Mouse (Mus musculus) ovary, postnatal 14 days (tissue): ENCODE measurements around the gene Arhgef18.
A peak's percentile ranks its signal among the peaks of the same experiment; 100 is the strongest.

Source experiments
- DNase-seq: peaks from one replicate; pipeline ENCODE4 v3.0.0; 2022; ENCODE audit warnings: low spot score

Arhgef18 gene

DNA sequence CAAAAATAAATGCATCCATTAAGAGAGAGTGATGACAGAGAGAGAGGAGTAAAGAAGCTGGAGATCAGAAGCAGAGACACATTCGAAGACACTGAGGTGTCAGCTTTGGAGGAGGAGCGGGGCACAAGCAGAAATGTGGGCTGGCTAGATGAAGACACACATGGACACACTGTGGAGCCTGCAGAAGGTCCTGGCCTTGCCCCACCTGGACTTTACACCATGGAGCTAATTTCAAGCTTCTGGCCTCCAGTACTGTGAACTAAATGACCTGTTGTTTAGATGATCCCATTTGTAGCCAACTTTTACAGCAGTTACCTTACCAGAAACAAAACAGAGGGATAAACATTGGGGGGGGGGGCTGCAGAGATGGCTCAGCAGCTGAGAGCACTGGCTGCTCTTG lies 70.4 kb downstream of the Arhgef18 start:
- no peak for DNase-seq

DNA sequence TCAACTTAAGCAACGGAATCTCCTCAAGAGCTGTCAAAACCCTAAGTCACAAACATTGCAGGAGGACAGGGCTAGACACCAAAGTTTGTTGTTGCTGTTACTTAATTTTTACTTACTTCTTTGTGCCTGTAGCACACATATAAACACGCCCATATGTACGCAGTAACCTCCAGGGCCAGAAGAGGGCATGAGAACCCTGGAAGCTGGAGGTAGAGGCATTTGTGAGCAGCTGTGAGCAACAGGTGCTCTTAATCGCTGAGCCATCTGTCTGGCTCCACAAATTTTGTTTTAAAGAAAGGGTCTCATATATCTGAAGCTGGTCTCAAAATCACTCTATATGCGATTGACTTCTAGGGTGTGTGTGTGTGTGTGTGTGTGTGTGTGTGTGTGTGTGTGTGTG lies 71.5 kb downstream of the Arhgef18 start:
- DNase-seq = no peak

DNA sequence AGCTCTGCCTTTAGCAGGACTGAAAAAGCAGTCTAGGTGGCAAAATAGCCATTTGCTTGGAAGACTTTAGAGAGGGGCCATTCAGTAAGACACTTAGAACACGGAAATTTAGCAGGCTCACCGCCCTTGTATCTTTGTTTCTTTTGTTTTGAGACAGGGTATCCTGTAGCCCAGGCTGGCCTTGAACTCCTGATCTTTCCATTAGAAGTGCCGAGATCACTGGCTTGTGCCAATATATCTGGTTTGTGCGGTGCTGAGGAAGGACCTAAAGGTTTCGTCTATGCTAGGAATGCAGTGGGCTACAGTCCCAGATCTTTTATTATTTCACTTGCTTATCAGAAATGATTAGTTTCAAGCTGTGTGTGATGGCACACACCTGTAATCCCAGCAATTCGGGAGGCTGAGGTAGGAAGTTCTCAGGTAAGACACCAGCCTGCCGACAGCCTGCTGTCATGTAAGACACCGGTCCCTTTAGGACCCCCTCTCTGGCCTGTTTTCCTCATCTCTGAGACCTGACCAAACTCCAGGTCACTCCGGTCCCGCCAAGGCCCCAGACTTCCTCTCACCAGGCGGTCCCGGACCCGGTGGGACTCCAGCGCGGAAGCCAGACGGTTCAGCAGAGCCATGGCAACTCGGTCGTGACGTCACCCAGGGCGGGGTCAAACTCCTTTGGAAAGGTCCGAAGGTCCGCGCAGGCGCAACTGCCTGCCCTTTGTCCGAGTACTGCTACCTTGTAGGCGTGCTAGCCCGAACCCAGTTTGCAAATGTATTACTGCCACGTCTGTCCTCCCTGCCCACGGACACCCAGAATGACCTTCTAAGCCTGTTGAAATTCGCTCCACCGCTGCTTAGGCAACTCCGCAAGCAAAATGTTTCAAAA lies 74.4 kb downstream of the Arhgef18 start, which contains the start of gene Pex11g:
Gene Pex11g, minus strand, starts transcription at position 675 of the 880 bp plus-strand sequence.
- peak; percentile 98 for DNase-seq

DNA sequence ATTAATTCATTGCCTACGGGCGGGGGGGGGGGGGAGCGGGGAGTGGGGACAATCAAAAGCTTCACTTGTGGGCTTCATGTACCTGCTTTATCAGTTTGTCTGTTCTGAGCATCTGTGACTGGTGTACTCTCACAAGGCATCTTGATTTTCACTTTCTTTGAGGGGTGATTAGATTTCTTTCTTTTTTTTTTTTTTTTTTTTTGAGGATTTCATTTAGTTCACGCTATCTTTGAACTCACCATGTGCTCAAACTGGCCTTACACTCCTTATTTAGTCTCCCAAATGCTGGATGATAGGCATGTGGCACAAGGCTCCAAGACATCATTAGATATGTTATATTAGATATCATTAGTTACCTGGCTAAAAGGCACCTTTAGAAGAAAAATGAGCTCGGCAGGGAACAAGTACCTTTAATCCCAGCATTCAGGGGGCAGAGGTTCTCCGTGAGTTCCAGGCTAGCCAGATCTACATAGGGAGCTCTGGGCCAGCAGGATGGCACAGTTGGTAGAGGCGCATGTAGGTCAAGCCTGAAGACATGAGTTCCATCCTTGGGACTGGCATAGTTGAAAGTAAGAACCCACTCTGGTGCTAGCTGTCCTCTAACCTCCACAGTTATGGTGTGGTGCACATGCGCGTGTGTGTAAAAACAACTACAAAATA lies 75.2 kb downstream of the Arhgef18 start:
- no peak for DNase-seq

DNA sequence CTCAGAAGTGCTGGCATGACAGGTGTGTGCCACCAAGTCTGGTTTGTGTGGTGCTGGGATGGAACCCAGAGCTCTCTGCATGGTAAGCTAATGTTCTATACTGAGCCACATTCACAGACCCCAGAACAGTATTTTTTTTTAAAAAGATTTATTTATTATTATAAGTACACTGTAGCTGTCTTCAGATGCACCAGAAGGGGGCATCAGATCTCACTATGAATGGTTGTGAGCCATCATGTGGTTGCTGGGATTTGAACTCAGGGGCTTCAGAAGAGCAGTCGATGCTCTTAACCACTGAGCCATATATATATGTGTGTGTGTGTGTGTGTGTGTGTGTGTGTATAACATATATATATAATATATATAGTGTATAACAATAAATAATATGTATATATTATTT lies 76.0 kb downstream of the Arhgef18 start:
- no peak for DNase-seq

DNA sequence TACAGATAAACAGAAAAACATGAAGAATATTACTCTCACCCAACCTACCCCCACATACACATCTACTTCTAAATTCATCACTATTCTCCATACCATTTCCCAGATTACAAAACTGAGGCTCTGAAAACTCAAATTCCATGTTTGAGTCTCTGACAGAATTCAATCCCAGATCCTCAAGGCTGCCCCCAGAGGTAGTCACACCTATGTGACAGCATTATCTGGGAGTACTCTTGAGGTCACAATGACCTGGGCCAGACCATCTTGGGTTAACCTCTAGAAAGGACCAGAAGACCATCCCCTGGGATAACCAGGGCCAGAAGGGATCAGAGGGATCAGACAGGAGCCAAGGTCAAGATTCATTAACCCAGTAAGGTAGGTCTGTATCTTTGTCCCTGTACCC lies 77.8 kb downstream of the Arhgef18 start, which contains the start of gene Tex45:
Gene Tex45, plus strand, starts transcription at position 301 of the 400 bp plus-strand sequence.
- no peak for DNase-seq

DNA sequence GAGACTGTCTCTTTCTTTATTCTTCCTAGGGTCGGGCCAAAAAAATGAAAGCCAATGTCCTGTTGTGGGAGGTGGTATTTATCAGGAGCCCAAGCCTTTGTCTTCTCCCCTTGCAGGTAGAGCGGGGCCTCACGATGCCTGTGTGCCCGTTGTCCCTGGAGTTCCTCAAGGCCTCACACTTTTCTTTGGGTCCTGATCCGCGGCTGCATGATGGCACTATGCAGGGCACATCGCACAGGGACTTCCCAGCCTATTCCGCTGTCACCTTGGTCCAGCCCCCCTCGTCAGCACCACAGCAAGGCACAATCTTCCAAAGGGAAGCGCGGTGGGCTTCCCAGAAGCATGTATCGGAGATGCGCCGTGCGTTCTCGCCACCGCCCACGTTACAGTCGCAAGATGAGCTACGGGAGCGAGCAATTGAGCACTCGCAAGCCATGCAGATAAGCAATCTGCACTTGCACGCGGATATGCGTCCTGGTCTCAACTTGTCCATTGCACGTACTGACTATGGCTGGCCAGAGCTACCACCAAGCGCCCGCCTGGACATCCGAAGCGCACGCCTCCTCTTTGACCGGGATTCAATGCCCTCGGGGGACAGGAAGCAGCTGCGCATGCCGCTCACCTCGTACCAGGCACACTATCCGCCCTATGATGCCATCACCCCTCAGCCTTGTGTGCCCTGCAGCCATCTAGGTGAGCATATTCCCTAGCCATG lies 83.1 kb downstream of the Arhgef18 start:
- no peak for DNase-seq

DNA sequence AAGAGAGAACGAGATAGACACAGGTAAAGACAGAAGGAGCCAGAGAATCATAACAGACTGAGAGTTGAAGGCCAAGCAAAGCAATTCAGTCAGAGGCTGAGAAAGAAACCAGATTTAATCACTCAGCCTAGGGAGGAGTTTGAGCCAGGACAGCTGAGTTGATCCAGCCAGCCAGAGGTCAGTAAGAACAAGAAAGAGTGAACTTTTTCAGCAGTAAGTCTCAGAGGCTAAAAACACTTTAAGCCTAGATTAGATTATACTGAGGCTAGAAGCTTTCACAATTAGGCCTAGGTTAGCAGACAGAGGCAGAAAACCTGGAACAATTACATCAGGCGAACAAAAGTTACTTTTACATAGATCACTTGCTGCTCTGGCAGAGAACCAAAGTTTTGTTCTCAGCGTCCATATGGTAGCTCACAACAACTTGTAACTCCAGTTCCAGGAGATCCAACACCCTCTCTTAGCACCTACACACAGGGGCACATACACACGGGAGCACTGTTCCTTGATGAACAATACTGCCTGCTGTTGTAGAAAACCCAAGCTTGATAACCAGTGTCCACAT lies 87.5 kb downstream of the Arhgef18 start:
- DNase-seq = no peak

DNA sequence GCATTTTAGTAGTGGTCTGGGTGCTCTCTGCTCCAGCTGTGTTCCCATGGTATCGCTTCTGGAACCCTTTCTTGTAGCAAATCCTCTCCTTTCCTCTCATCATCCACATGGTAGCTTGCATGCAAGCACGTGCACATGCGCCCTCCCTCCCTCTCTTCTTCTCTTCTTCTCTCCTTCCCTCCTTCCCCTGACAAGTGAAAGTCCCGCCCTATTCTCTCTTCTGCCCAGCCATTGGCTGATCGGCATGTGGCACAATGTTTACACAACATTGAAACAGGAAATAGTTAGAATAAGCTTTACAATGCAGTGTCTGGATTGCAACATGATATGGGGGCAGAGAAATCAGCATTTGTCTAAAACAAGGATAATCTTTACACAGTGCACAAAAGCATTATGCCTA lies 88.8 kb downstream of the Arhgef18 start:
- no peak for DNase-seq

DNA sequence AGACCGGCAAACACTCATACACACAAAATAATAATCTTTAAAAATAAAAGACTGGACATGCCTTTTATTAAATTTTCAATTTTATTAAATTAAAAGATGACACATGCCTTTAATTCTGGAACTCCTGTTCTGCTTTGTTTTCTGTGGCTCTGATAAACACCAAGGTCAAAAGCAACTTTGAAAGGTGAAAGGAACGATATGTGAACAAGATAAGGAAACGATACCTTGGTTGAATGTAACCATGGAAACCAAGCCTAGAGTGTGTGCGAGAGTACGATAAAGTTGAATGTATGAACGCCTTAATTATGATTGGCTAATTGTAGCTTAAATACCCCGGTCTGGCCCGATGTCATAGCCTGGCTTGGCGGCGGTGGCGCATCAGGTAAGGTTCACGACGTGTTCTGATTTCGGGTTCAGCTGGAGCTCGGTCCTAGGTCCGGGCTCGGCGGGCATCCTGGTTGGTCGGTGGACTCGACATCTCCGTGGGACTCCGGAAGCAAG lies 89.5 kb downstream of the Arhgef18 start:
- DNase-seq = no peak

DNA sequence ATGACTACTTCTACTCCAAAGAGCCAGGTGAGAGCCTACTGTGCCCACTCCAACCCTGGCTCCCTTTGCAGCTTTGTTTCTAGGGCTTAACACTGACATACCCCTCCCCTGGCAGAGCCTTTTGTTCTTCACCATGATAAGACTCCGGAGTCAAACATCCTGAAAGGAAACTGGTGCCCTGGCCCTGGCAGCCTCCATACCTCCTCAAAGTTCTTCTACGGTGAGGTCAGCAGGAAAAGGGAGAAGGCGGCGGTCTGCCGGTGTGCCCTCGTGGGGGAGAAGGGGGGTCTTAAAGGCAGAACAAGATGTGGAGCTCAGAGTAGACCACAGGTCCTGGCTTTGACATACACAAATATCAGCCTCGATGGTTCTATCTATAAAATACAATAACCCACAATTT lies 90.7 kb downstream of the Arhgef18 start:
- no peak for DNase-seq

DNA sequence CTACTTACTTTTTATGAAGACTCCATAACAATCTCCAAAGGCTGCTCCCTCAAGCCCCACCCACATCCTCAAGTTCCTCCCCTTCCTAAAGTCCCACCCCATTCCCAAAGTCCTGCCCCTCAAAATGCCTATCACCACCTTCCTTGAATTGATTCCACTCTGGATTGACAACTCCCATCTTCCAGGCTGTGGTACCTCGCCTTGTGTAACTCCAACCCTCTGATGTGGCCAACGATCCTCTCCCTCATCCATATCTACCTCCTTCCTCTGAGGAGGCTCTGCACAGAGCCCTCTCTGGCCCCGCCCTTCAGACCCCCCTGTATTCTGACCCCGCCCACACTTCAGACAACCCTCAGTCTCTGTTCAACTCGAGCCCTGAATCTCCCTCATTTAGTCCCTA lies 92.4 kb downstream of the Arhgef18 start:
- DNase-seq = no peak

DNA sequence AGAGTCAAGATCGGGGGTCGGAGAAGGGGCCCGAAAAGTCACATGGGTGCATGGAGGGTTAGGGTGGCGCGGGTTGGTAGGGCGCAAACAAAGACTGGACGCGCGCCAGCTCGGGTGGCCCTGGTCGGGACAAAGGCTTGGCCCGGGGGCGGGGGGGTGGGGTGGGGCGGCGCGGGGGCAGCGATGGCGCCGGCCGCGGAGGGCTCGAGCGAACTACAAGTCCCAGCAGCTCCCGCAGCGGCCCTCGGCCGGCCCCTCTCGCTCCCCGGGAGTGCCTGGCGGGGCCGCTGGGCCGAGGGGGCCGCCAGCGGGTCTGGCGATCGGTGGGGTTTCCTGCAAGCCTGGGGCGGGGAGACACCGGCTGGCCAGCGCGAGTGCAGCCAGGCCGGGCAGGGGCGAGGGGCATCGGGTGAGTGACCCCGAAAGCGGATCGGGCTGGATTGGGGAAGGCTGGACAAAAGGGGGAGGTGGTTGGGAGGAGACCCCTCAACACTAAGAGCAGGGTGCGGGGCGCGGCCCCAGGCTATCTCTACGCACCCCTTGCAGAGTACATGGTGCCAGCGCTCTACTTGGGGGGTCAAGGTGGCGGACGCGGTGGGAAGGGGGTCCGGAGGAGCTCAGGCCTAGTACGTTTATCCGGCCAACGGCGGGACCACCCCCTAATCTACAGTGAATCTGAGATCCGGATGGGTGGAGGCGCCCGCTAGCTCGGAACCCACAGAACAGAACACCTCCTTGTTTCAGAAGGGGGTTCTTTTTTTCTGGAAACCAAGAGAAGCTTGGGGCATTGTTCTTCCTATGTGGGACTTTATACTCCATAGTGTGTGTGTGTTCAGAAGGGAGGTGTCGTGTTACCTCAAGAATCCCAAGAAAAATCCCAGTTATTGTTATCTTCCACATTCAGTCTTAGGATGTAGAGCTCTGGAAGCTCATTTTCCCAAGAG lies 100.4 kb downstream of the Arhgef18 start, which contains the start of gene Zfp358:
Gene Zfp358, plus strand, starts transcription at position 238 of the 944 bp plus-strand sequence.
- peak; percentile 58 for DNase-seq

DNA sequence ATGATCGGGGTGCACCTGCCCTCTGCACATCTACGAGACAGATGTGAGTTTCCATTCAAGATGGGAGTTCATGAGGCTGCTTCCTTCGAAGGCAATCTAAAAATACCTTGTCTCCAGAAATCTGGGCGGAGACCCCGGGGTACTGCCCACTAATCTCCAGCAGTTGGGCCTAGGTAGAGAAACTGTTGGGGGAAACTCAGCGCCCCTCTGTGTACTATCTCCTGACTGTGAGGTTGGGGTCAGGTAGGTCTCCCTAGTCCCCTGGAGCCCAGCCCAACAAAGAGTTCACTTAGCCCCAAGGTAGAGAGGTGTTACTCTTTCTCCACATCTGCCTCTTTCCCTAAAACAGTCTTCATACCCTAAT lies 101.0 kb downstream of the Arhgef18 start:
- DNase-seq = no peak

DNA sequence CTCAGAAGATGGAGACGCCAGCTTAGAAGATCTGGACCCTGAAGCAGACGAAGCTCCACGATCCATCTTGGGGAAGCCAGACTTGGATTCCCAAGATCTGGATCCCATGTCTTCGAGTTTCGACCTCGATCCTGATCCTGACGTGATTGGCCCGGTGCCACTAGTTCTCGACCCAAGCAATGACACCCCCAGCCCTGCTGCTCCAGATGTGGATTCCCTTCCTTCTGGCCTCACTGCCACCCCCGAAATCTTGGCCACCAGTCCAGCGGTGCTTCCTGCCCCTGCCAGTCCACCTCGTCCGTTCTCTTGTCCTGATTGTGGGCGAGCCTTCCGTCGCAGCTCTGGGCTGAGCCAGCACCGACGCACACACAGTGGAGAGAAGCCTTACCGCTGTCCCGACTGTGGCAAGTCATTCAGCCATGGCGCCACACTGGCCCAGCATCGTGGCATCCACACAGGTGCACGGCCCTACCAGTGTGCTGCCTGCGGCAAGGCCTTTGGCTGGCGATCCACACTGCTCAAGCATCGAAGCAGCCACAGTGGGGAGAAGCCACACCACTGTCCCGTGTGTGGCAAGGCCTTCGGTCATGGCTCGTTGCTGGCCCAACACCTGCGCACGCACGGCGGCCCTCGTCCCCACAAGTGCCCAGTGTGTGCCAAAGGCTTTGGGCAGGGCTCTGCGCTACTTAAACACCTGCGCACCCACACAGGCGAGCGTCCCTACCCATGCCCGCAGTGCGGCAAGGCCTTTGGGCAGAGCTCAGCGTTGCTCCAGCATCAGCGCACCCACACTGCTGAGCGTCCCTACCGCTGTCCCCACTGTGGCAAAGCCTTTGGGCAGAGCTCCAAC lies 103.0 kb downstream of the Arhgef18 start:
- no peak for DNase-seq

DNA sequence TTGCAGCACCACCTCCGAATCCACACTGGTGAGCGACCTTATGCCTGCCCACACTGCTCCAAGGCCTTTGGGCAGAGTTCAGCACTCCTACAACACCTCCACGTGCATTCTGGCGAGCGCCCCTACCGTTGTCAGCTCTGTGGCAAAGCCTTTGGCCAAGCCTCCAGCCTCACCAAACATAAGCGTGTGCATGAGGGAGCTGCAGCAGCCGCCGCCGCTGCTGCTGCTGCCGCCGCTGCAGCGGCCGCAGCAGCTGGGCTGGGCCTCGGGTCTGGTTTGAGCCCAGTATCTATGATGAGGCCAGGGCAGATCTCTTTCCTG lies 103.6 kb downstream of the Arhgef18 start:
- DNase-seq = no peak

DNA sequence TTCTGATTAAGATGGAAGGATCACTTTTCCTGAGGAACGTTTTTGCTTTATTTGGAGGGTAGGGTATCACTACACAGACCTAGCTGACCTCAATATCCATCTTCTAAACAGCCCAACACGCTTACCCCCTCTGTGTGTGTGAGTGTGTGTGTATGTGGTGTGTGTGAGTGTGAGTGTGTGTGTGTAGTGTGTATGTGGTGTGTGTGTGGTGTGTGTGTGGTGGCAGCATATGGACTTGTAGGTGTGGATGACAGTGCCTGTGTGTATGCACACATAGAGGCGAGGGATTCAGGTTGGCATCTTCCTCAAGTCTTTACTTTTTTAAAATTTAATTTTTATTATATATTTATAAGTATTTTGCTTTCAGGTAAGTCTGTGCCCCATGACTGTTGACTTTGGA lies 105.8 kb downstream of the Arhgef18 start:
- DNase-seq = no peak

DNA sequence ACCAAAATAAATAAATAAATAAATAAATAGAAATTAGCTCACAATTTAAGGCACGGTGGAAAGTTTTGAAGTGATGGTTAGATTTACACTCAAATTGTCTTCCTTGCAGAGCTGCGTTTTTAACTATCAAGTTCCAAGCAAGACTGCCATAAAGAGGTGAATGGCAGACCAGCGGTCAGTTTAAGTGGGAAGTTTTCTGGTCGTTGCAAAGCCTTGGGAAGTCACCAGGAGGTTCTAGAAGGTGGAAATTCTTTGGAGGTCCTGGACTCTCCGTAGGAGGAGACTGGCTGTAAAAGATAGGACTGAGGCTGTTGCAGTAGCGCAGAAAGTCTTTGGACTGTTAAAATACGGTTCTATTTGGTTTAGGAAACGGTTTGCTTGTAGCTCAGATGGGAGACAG lies 106.9 kb downstream of the Arhgef18 start:
- DNase-seq = no peak

DNA sequence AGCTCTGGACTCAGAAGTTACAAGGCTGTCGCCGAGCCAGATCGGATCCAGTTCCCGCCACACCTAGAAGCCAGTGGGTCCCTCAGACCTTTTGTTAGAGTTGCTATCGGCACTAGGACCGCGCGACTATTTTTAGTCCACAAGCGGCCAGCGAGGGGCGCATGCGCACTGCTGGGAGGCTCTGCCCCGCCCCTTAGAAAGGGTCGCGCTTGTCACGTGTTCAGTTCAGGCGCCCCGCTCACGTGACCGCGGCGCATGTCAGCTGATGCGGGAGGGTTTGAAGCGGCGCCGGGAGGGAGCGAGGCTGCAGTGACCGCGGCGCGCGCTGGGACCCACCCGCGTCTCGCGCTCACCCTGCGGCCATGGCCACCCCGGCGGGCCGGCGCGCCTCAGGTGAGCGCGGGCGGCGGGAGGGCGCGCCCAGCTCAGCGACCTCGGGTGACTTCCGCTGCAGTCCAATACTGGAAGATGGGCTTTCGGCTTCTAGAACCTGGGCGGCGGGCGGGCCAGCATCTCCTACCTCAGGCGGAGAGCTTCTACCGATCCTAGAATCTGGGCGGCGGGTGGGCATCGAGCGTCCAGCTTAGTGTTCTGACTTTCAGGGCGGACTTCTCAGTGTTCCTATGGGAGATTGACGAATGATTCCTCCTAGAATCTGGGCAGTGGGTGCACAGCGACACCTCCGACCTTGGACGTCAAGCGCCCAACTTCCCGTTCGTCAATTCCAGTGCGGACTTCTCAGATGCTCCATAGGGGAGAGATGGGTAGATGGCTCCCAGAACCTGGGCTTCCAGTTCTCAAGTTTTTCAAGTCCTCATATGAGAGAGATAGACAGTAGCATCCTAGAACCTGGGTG lies 107.7 kb downstream of the Arhgef18 start, which contains the start of gene Mcoln1:
Gene Mcoln1, plus strand, starts transcription at position 223 of the 856 bp plus-strand sequence.
- DNase-seq = peak; percentile 96
